In genomic region chr2:77910216-77910615, GRCm38 (mm10) we compare ENCODE assay signal across 16 mouse cellular contexts. TPM values are rescaled to one million over a fixed set of nuclear protein-coding genes. Genes with fewer than 3 reads are reported as not detected.
DNase-seq lines count a peak whose midpoint lies in the region; ATAC-seq lines count a peak whose summit lies in the region.
"Had no signal": no experiment of that assay in that cellular context is flagged by ENCODE, and none has a peak within 500 bp of the region (broad histone marks: within the 10 kb centered on the region; RNA-seq: fewer than 3 reads in every experiment).

No protein-coding gene starts in this region.

- 0 out of 2 replicates have a peak, but pooled peaks have one; percentile 30 for ATAC-seq in granulocyte monocyte progenitor cell, adult 5-6 weeks (replicated peaks; ENCODE audit: poor library complexity, severe bottlenecking)
- ATAC-seq: forebrain, embryonic 13.5 days; forebrain, embryonic 15.5 days; forebrain, postnatal 0 days had no signal

- DNase-seq in heart, adult 11 months, result peak; percentile 33
- no peak for DNase-seq in heart, postnatal 25 days (ENCODE audit: low spot score)
- DNase-seq in embryo, embryonic 11 days, result no peak
- DNase-seq in urinary bladder, postnatal 25 days (ENCODE audit: low spot score), result no peak
- DNase-seq: adrenal gland, adult 8-10 months; adrenal gland, postnatal 14 days; adrenal gland, postnatal 36 days; cerebellum, adult 11-12 months; cerebellum, adult 2 months; cerebellum, adult 9-10 months; cerebellum, postnatal 10 days; cerebellum, postnatal 36 days; forebrain, postnatal 0 days had no signal

- intact Hi-C loops in heart, postnatal 25 days (cut with DNase I), result no loop called here

RNA-seq across cellular contexts. Expression of gene Cwc22, which starts 36.0 kb away (rescaled TPM):
- total RNA-seq in heart, postnatal 25 days (2021), result 10 to 100 TPM; 13.7 to 14.1 TPM
- 44.4 and 51.7 TPM in 2 replicates for total RNA-seq in granulocyte monocyte progenitor cell, adult 5-6 weeks (2014; fragmentation: Nextera tagmentation)
- total RNA-seq in granulocyte monocyte progenitor cell, adult 5-6 weeks (2017), result 118 and 119 TPM in 2 replicates
